7 mouse cellular contexts compared by ENCODE assay signal in the genomic region with DNA sequence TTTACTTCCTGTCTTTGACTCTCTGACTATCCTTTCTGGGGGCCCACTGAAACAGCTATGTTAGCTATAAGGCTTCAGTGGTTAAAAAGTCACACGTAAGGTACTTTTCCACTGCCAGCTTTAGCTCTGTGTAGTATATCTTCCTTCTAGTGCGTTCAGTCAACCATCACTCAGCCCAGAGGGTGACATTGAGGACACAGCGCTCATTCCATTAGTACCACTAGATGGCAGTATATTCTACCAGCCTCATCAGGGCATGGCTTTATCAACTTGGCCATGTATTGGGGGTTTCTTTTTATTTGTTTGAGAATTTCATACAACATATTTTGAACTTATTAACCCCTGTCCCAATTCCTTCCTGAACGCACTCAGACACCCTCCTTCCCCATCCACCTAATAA.
DNase-seq lines count a peak whose midpoint lies in the region; ATAC-seq and TF ChIP-seq lines count a peak whose summit lies in the region.

No protein-coding gene starts in this region.

- H3K27ac ChIP-seq in spleen, adult 2 months (ENCODE audit: insufficient read depth, low read length) = no peak overlapping the region
- no peak overlapping the region for H3K27ac ChIP-seq in hindbrain, embryonic 15.5 days (replicated peaks)
- H3K27ac ChIP-seq in lung, embryonic 14.5 days (ENCODE audit: low read depth) = no peak overlapping the region

- H3K27me3 ChIP-seq in spleen, adult 2 months (ENCODE audit: control insufficient read depth, insufficient read depth, low read length) = no peaks in the 10 kb centered on the region
- no peaks in the 10 kb centered on the region for H3K27me3 ChIP-seq in hindbrain, embryonic 15.5 days
- no peaks in the 10 kb centered on the region for H3K27me3 ChIP-seq in lung, embryonic 14.5 days (ENCODE audit: insufficient read depth, low read length)

- peaks cover 3% of the 10 kb centered on the region; the same call in 1 of the 2 replicates for H3K4me1 ChIP-seq in spleen, adult 2 months (ENCODE audit: control insufficient read depth, insufficient read depth, insufficient read length)
- H3K4me1 ChIP-seq in hindbrain, embryonic 15.5 days (replicated peaks) = no peaks in the 10 kb centered on the region
- H3K4me1 ChIP-seq in lung, embryonic 14.5 days (ENCODE audit: insufficient read depth) = no peaks in the 10 kb centered on the region

- WGBS in spleen, adult 2 months = 6% methylated on average over 4 of the region's 4 CpGs
- WGBS in hindbrain, embryonic 15.5 days = 38% methylated on average over 4 of the region's 4 CpGs
- WGBS in lung, embryonic 14.5 days = 23% methylated on average over 4 of the region's 4 CpGs

- H3K9me3 ChIP-seq in hindbrain, embryonic 15.5 days = no peaks in the 10 kb centered on the region
- H3K9me3 ChIP-seq in lung, embryonic 14.5 days (ENCODE audit: low read depth, low read length) = no peaks in the 10 kb centered on the region

- no peak overlapping the region for H3K9ac ChIP-seq in hindbrain, embryonic 15.5 days
- H3K9ac ChIP-seq in lung, embryonic 14.5 days = no peak overlapping the region

- DNase-seq in spleen, adult 2 months (ENCODE audit: low read depth in 1 of 2, low spot score in 2 of 2) = peak in 1 of 2 experiments; percentile 49
- no peak for DNase-seq in spleen, adult 18-20 months
- peak; percentile 48 for DNase-seq in ZHBTc4 (ENCODE audit: low read depth, low spot score)
- DNase-seq in embryo, embryonic 11 days = peak; percentile 64
- DNase-seq in lung, embryonic 14.5 days = peak; percentile 84
- DNase-seq in retina, postnatal 7 days (ENCODE audit: low read depth, low spot score) = peak; percentile 32

- H3K36me3 ChIP-seq in spleen, adult 2 months (ENCODE audit: control insufficient read depth, insufficient read depth, low read length) = no peaks in the 10 kb centered on the region
- no peaks in the 10 kb centered on the region for H3K36me3 ChIP-seq in hindbrain, embryonic 15.5 days
- H3K36me3 ChIP-seq in lung, embryonic 14.5 days (ENCODE audit: insufficient read depth) = no peaks in the 10 kb centered on the region

- TF ChIP-seq POLR2A in spleen, adult 2 months (IDR thresholded peaks at IDR 0.05; ENCODE audit: low read depth, low read length) = no peak

- no peak overlapping the region for H3K4me3 ChIP-seq in spleen, adult 2 months (ENCODE audit: extremely low read depth, insufficient read depth, insufficient read length)
- H3K4me3 ChIP-seq in hindbrain, embryonic 15.5 days = no peak overlapping the region
- no peak overlapping the region for H3K4me3 ChIP-seq in lung, embryonic 14.5 days (ENCODE audit: low read depth, low read length)

- TF ChIP-seq CTCF in spleen, adult 2 months (IDR thresholded peaks at IDR 0.05; ENCODE audit: extremely low read depth, insufficient read depth, insufficient read length, insufficient replicate concordance) = peak; percentile 41; the same call in 1 of the 2 replicates
- peak; percentile 85 for TF ChIP-seq CTCF in lung, embryonic 14.5 days (IDR thresholded peaks at IDR 0.05; ENCODE audit: low read depth)

- H3K4me2 ChIP-seq in hindbrain, embryonic 15.5 days = no peak overlapping the region
- no peak overlapping the region for H3K4me2 ChIP-seq in lung, embryonic 14.5 days

- ATAC-seq in hindbrain, embryonic 15.5 days (ENCODE audit: low FRiP score, low read depth) = peak; percentile 61; the same call in 1 of the 2 replicates
- peak; percentile 64; the same call in 1 of the 2 replicates for ATAC-seq in lung, embryonic 14.5 days (ENCODE audit: insufficient read depth)

Comparison
In these comparisons a context has a peak if more than half of its experiments do, and no peak if none do; other contexts are left out.
1. DNase-seq: peak in ZHBTc4 (single experiment), embryo, embryonic 11 days (single experiment), lung, embryonic 14.5 days (single experiment) and retina, postnatal 7 days (single experiment); none in spleen, adult 18-20 months (0 of 2).